Mouse (Mus musculus) liver, embryonic 14 days (tissue): ENCODE data around the gene Ralgps1. TPM values are rescaled to one million over a fixed set of nuclear protein-coding genes. Genes with fewer than 3 reads are reported as not detected.

Experiments used
- polyA plus RNA-seq: library from polyadenylated mRNA; depleted of rRNA; stranded (reverse); fragments of >200 nt; gene quantifications from 2 replicates; pipeline ENCODE4 v1.2.3, GENCODE M21; 2012; rRNA removed

Ralgps1 gene
- 0.68 and 0.80 TPM in 2 replicates for polyA plus RNA-seq

DNA sequence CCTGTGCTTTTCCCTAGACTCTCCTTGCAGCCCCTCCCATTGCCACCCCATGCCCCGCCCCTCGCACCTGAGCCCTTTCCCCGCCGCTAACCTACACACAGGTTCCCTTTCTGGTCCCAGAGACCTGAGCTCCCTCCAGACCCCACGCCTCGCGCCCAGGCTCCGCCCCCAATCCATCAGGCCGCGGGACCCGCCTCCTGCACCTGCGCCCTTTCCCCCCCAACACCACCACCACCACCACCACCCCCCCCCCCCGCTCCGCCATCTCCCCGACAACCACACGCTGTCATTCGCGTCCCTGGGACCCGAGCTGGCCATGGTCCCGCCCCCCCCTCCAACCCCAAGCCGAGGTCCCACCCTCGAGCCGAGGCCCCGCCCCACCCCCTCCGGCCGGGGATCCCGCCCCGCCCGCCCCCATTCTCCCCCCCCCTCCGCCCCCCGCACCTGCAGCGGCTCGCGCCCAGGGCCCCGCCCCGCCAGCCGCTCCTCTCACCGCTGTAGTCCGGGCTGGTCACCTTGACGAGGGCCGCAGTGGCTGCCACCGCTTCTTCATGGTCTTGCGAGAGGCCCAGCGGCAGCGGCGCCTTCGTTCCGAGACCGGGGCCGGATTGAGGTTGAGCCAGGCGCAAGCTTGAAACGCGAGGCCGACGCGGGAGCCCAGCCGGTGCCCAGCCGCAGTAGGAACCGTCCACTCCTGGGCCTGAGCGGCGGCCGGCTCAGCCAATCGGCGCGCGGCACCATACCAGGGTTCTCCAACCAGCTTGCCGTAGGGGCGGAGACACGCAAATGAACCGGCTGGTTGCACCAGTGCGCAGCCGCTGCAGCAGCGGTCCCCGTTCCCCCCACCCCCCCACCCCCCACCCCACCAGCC lies at the start of gene Ralgps1:
Ralgps1 (minus strand) TSS at position 710 of the 871 bp plus-strand sequence.

DNA sequence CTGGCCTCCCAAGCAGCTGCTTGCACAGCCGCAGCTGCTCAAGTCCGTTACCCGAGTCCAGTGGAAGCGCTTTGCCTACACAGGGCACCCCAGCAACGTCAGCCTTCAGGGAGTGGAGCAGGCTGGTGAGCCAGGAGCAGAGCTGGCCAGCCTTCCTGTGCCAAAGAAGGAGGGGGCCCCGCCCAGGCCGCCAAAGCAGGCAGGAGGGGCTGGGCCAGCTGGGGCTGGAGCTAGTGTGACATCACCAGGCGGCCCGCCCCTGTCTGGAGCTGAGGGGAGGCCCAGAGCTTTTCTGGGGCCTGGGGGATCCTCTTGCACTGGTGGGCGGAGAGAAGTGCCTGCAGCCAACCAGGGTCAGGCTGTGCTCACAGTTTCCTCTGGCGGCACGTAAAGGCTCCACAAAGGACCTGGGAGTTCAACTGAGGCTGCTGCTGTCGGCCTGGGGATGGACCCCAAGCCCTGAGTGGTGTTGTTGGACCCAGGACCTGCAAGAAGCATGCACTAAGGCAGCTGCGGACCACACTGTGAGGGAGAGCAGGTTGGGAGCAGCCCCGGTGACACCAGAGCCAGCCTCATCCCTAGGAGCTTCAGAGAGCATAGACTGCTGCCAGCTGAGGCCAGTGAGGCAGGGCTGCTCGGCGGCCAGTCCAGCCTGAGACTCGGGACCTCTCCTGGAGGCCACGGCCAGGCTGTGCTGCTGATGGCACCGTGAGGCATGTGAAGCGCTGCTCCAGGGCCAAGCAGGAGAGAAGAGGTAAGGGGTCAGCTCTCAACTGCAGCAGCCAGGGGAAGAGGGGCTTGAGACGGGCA lies 155.4 kb downstream of the Ralgps1 start, which contains the start of gene Angptl2:
Angptl2 (plus strand) TSS at position 370 of the 810 bp plus-strand sequence.

DNA sequence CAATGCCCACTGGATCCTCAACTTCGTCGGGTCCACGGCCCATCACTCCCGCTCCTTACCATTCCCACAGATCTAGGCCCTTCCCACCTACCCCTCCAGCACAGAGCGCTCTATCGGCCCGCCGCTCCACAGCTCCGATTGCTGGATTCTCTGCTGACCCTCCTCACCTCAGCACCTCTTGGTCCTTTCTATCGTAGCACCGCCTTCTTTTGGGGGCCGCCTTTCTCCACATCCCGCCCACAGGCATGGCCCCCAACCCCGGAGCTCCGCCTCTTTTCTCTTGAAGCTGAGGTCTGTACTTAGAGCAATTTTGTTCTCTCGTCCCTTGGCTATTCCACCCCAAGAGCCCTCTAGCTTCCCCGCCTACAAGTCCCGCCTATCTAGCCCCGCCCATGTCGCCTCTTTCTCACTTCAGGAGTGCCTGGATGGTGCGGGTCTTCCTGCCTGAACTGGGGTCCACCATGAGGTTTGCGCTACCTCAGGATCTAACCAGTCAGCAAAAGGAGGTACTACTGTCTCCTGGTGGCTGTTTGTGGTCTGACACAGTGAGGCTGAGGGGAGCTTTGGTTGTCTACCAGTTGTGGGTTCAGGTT lies 239.7 kb downstream of the Ralgps1 start, which contains the start of gene Garnl3:
Garnl3 (minus strand) TSS at position 155 of the 593 bp plus-strand sequence.

Other genes starting within 250 kb of the Ralgps1 start
- 0.51 and 0.78 TPM in 2 replicates for gene Garnl3, start 239.8 kb downstream of the Ralgps1 start, polyA plus RNA-seq
- 1.4 and 2.3 TPM in 2 replicates for gene Angptl2, start 155.4 kb downstream of the Ralgps1 start, polyA plus RNA-seq
- 3.7 and 4.6 TPM in 2 replicates for gene Zbtb34, start 59.8 kb upstream of the Ralgps1 start, polyA plus RNA-seq
- 3.7 and 4.3 TPM in 2 replicates for gene Zbtb43, start 97.1 kb upstream of the Ralgps1 start, polyA plus RNA-seq